ENCODE assay signal across 22 mouse cellular contexts in genomic region chr6:131327076-131327475, GRCm38 (mm10). TPM values are rescaled to one million over a fixed set of nuclear protein-coding genes. Genes with fewer than 3 reads are reported as not detected.
"Had no signal": no experiment of that assay in that cellular context is flagged by ENCODE, and none has a peak within 500 bp of the region (broad histone marks: within the 10 kb centered on the region; RNA-seq: fewer than 3 reads in every experiment).

No protein-coding gene starts in this region.

- H3K27me3 ChIP-seq: limb, embryonic 12.5 days; limb, embryonic 15.5 days; neural tube, embryonic 12.5 days; neural tube, embryonic 15.5 days had no signal

- ATAC-seq: liver, postnatal 0 days; lung, postnatal 0 days had no signal

- H3K36me3 ChIP-seq: limb, embryonic 12.5 days; limb, embryonic 15.5 days; neural tube, embryonic 12.5 days; neural tube, embryonic 15.5 days had no signal

- H3K4me3 ChIP-seq: layer of hippocampus, adult 2 months; limb, embryonic 12.5 days; limb, embryonic 15.5 days; megakaryocyte, embryonic 14.5 days; neural tube, embryonic 12.5 days; neural tube, embryonic 15.5 days had no signal

- H3K4me1 ChIP-seq: limb, embryonic 12.5 days; limb, embryonic 15.5 days; neural tube, embryonic 12.5 days; neural tube, embryonic 15.5 days had no signal

- H3K9me3 ChIP-seq: limb, embryonic 12.5 days; limb, embryonic 15.5 days; megakaryocyte, embryonic 14.5 days; neural tube, embryonic 12.5 days; neural tube, embryonic 15.5 days had no signal

- DNase-seq: kidney, adult 2 months; kidney, postnatal 25 days; left cerebral cortex, postnatal 4 days; liver, postnatal 0 days; lung, embryonic 14.5 days; midbrain, embryonic 14.5 days; right cerebral cortex, adult 18-20 months; right cerebral cortex, postnatal 4 days; thymus, adult 18-20 months; thymus, postnatal 36 days had no signal

- H3K4me2 ChIP-seq: limb, embryonic 12.5 days; limb, embryonic 15.5 days; liver, embryonic 11.5 days; lung, embryonic 14.5 days; midbrain, embryonic 11.5 days; neural tube, embryonic 12.5 days; neural tube, embryonic 15.5 days had no signal

- H3K9ac ChIP-seq: limb, embryonic 12.5 days; limb, embryonic 15.5 days; liver, embryonic 14.5 days; liver, postnatal 0 days; lung, embryonic 14.5 days; neural tube, embryonic 12.5 days; neural tube, embryonic 15.5 days had no signal

- H3K27ac ChIP-seq: kidney, postnatal 0 days; layer of hippocampus, adult 2 months; limb, embryonic 12.5 days; limb, embryonic 15.5 days; liver, embryonic 14.5 days; macrophage; neural tube, embryonic 12.5 days; neural tube, embryonic 15.5 days had no signal

RNA-seq across cellular contexts. Expression of gene Styk1, which starts 26.3 kb away (rescaled TPM):
- polyA plus RNA-seq: macrophage had no signal
